Mouse (Mus musculus) forebrain, embryonic 14.5 days (tissue): ENCODE measurements around the gene Dhtkd1. TPM values are rescaled to one million over a fixed set of nuclear protein-coding genes. Genes with fewer than 3 reads are reported as not detected.
"Not testable (repeated sequence)": the region's sequence is repeated elsewhere in the genome, so short reads cannot be mapped to it uniquely, and the experiment has no call there.

Experiments used
- ATAC-seq: fragments of 200-750 bp; cut with Nextera tagmentation; 2 replicates; pipeline ENCODE4 v1.8.0; 2017; ENCODE audit warnings: mild to moderate bottlenecking, moderate library complexity
- DNase-seq: peaks from one replicate; pipeline ENCODE4 v3.0.0-alpha.2; 2015; ENCODE audit warnings: low spot score
- H3K27ac ChIP-seq: fragments of 300-500 bp; sonication (generic); 2 replicates; pipeline ENCODE4 v1.5.1; 2014; ENCODE audit warnings: low read depth, mild to moderate bottlenecking, control low read depth, low read length, moderate library complexity
- H3K27me3 ChIP-seq: fragments of 300-500 bp; sonication (generic); replicated peaks from 2 replicates; pipeline ENCODE4 v1.6.1; 2014; ENCODE audit warnings: low read length, control low read depth, mixed read lengths; ENCODE audit not compliant: control insufficient read depth, insufficient read depth
- H3K36me3 ChIP-seq: fragments of 300-500 bp; sonication (generic); 2 replicates; pipeline ENCODE4 v1.6.1; 2014; ENCODE audit warnings: low read length, control low read depth; ENCODE audit not compliant: control insufficient read depth, insufficient read depth
- H3K4me1 ChIP-seq: fragments of 300-500 bp; sonication (generic); 2 replicates; pipeline ENCODE4 v1.6.1; 2014; ENCODE audit warnings: antibody characterized with exemption, low read length, control low read depth; ENCODE audit not compliant: control insufficient read depth, insufficient read depth
- H3K4me2 ChIP-seq: fragments of 300-500 bp; sonication (generic); 2 replicates; pipeline ENCODE4 v1.6.1; 2014; ENCODE audit warnings: mild to moderate bottlenecking, control low read depth, low read length
- H3K4me3 ChIP-seq: fragments of 300-500 bp; sonication (generic); 2 replicates; pipeline ENCODE4 v1.5.1; 2014; ENCODE audit warnings: low read depth, low read length, control low read depth
- H3K9ac ChIP-seq: fragments of 300-500 bp; sonication (generic); 2 replicates; pipeline ENCODE4 v1.6.1; 2014; ENCODE audit warnings: mild to moderate bottlenecking, low read length, control low read depth, moderate library complexity
- H3K9me3 ChIP-seq: fragments of 300-500 bp; sonication (generic); replicated peaks from 2 replicates; pipeline ENCODE4 v1.6.1; 2016; ENCODE audit warnings: low read length, control low read depth, mixed read lengths; ENCODE audit not compliant: control insufficient read depth
- WGBS: fragments of 180-500 bp; shearing (Covaris S2); extraction: QIAGEN DNeasy Blood & Tissue Kit; methylation state at CpG from one replicate; pipeline ENCODE4 v1.1.7; 2014; 5-methylcytosine and 5-hydroxymethylcytosine counted together
- polyA plus RNA-seq: library from polyadenylated mRNA; unstranded; fragments of >200 nt; fragmentation: Nextera tagmentation; extraction: Ambion mirVana; gene quantifications from 2 replicates; pipeline ENCODE4 v1.2.1, GENCODE M21; 2014

Dhtkd1 gene
- polyA plus RNA-seq, 1 experiment from 2014 or later = 2.5 TPM

DNA sequence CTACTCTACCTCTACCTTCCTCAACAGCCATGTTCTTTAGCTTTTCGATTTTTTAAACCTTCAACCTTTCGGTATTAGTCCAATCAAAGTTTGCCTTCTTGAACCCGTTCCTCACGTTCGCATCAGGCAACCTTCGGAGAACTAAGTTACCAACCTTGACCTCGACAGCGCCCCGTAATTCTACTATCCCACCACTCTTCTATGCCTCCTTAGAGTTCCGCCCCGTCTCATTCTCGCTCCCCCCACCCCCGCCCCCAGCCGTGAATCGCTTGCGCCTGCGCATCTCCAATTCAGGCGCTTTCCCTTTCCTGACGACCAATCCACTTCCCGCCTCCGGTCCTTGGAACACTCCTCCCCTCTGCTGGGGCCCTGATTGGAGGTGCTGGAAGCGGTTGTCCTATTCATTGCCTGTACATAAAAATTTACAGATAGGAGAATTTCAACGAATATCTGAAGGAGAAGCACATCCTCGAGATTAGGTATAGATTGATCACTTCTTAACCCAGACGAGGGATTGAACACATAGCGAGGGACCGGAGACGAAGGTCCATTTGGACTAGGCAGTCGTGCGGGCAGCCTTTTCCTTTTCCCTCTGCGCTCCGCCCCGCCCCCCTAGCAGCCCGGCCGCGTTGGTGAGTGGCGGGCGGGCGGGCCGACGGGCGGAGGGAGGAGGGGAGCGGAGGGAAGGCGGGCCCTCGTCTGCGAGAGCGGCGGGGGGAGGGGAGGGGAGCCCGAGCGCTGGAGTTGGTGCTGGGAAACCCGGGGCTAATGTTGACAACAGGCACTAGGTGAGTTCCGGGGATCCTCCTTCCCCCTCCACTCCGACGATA is 8.4 kb upstream of the Dhtkd1 start, which contains the start of gene Upf2:
Gene Upf2, plus strand, starts transcription at position 704 of the 830 bp plus-strand sequence.
- H3K4me3 ChIP-seq = peak within 1 kb of the TSS; percentile 97
- peak within 1 kb of the TSS; percentile 79 for H3K27ac ChIP-seq
- peak; percentile 96 for ATAC-seq
- H3K27me3 ChIP-seq = no peaks in the 10 kb centered on the region
- H3K9ac ChIP-seq = peak within 1 kb of the TSS; percentile 93
- no peaks in the 10 kb centered on the region for H3K9me3 ChIP-seq
- peak within 1 kb of the TSS; percentile 81 for H3K4me2 ChIP-seq
- H3K36me3 ChIP-seq = no peaks in the 10 kb centered on the region
- WGBS = 2% methylated on average over 40 of the region's 54 CpGs
- peaks cover 7% of the 10 kb centered on the region; the same call in 1 of the 2 replicates for H3K4me1 ChIP-seq
- DNase-seq = peak; percentile 99

DNA sequence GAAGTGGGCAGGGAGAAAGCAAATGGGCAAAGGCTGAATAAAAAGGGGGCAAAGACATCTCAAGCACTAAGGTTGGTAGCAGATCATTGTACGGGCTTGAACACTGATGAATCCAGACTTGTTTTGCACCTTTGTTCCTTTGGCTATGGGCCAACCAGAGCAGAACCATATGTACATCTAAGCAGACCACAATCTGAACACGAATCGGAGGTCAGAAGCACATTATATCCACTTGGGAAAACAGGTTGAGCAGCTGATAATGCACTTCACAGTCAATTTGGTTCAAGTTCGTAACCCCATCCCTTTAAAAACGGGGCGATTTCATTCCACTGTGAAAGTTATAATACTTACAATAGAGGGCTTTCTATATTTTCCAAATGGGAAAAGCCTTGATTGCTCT is 7.7 kb upstream of the Dhtkd1 start:
- Histone ChIP-seq H3K4me1 (peaks cover 7% of the 10 kb centered on the region; the same call in 1 of the 2 replicates), H3K9me3 (no peaks in the 10 kb centered on the region), H3K4me3 (peak overlapping the region; percentile 97), H3K27ac (0 out of 2 replicates have a peak overlapping the region, but pooled peaks have one; percentile 46), H3K27me3 (no peaks in the 10 kb centered on the region), H3K9ac (peak overlapping the region; percentile 70), H3K36me3 (no peaks in the 10 kb centered on the region), H3K4me2 (peak overlapping the region; percentile 65)
- peak; percentile 45 for DNase-seq
- WGBS = 4% methylated on average over 6 of the region's 6 CpGs
- ATAC-seq = peak; percentile 1; the same call in 1 of the 2 replicates

GRCm38 (mm10) chr2:5949821-5950220 is 7.2 kb upstream of the Dhtkd1 start:
- DNase-seq, H3K27me3 ChIP-seq, H3K27ac ChIP-seq, H3K9me3 ChIP-seq, H3K36me3 ChIP-seq, H3K9ac ChIP-seq, H3K4me1 ChIP-seq, ATAC-seq: not testable (repeated sequence)
- H3K4me3 ChIP-seq = peak overlapping the region; percentile 97; the same call in 1 of the 2 replicates
- H3K4me2 ChIP-seq = peak overlapping the region; percentile 65
- WGBS = 87% methylated on average over 9 of the region's 9 CpGs

DNA sequence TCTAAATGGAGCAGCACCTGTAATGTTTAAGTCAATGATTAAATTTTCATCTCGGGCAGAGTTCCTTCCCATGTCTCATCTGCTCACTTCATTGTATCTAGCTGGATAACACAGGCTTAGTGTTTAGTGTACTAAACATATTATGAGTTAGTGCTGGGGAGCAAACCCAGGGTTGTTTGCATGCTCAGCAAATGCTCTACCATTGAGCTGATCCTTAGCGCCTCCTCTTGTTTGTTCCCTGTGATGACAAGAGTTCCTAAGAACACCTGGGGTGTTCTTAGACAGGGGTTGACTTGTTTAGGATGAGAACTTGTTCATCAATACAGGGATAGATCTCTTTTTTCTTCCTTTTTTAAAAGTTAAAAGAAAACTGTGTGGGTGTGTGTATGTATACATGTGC is 6.4 kb upstream of the Dhtkd1 start:
- Histone ChIP-seq H3K9ac (no peak overlapping the region), H3K27ac (no peak overlapping the region), H3K27me3 (no peaks in the 10 kb centered on the region), H3K9me3 (no peaks in the 10 kb centered on the region), H3K36me3 (no peaks in the 10 kb centered on the region), H3K4me1 (peaks cover 7% of the 10 kb centered on the region; the same call in 1 of the 2 replicates), H3K4me2 (no peak overlapping the region), H3K4me3 (no peak overlapping the region)
- no peak for ATAC-seq
- DNase-seq = no peak
- WGBS = 85% methylated on average over 2 of the region's 2 CpGs

GRCm38 (mm10) chr2:5946876-5947275 is 4.3 kb upstream of the Dhtkd1 start:
- H3K27me3 ChIP-seq = no peaks in the 10 kb centered on the region
- H3K4me1 ChIP-seq = no peaks in the 10 kb centered on the region
- H3K4me2 ChIP-seq = no peak overlapping the region
- H3K9ac ChIP-seq = no peak overlapping the region
- DNase-seq (no peak), ATAC-seq (no peak)
- no peak overlapping the region for H3K4me3 ChIP-seq
- no peaks in the 10 kb centered on the region for H3K36me3 ChIP-seq
- H3K9me3 ChIP-seq = no peaks in the 10 kb centered on the region
- 84% methylated on average over 3 of the region's 3 CpGs for WGBS
- no peak overlapping the region for H3K27ac ChIP-seq

DNA sequence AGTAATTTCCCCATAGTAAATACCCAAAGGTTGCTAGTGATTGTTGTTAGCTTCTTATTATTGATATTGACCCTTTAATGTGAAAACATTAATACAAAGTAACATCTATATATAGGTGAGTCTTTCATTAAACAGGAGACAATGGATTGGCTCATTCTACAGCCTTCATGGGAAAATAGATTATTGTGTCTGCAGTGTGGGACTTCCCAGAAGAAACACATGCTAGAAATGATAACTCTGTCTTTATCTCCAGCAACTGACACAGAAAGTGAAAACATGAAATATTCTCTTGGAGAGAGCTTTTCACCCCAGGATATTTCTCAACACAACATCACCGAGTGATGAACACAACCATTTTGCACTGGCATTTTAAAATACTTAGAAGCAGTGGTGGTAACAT is 3.0 kb upstream of the Dhtkd1 start:
- H3K4me3 ChIP-seq = no peak overlapping the region
- no peak overlapping the region for H3K27ac ChIP-seq
- H3K9me3 ChIP-seq = no peaks in the 10 kb centered on the region
- H3K4me1 ChIP-seq = no peaks in the 10 kb centered on the region
- 90% methylated on average over 1 of the region's 1 CpGs for WGBS
- no peak for ATAC-seq
- no peak for DNase-seq
- no peaks in the 10 kb centered on the region for H3K36me3 ChIP-seq
- no peak overlapping the region for H3K4me2 ChIP-seq
- no peaks in the 10 kb centered on the region for H3K27me3 ChIP-seq
- H3K9ac ChIP-seq = no peak overlapping the region

GRCm38 (mm10) chr2:5943071-5943470 is 479 bp upstream of the Dhtkd1 start:
- Histone ChIP-seq H3K27ac (no peak overlapping the region), H3K4me2 (peak overlapping the region; percentile 57), H3K4me1 (no peaks in the 10 kb centered on the region), H3K9me3 (no peaks in the 10 kb centered on the region), H3K36me3 (no peaks in the 10 kb centered on the region), H3K27me3 (no peaks in the 10 kb centered on the region), H3K4me3 (peak overlapping the region; percentile 37), H3K9ac (no peak overlapping the region)
- WGBS = 39% methylated on average over 4 of the region's 4 CpGs
- ATAC-seq = peak; percentile 30
- DNase-seq = no peak

GRCm38 (mm10) chr2:5941861-5942415 is 654 bp downstream of the Dhtkd1 start:
- Histone ChIP-seq H3K4me3 (peak overlapping the region; percentile 37), H3K4me1 (no peaks in the 10 kb centered on the region), H3K4me2 (peak overlapping the region; percentile 57), H3K36me3 (no peaks in the 10 kb centered on the region), H3K9me3 (no peaks in the 10 kb centered on the region), H3K27ac (no peak overlapping the region), H3K9ac (peak overlapping the region; percentile 65), H3K27me3 (no peaks in the 10 kb centered on the region)
- WGBS = 59% methylated on average over 11 of the region's 11 CpGs
- no peak for DNase-seq
- no peak for ATAC-seq

GRCm38 (mm10) chr2:5940936-5941335 is 1.7 kb downstream of the Dhtkd1 start:
- no peaks in the 10 kb centered on the region for H3K9me3 ChIP-seq
- DNase-seq (no peak), ATAC-seq (no peak)
- H3K27me3 ChIP-seq = no peaks in the 10 kb centered on the region
- no peak overlapping the region for H3K4me3 ChIP-seq
- no peak overlapping the region for H3K4me2 ChIP-seq
- no peaks in the 10 kb centered on the region for H3K4me1 ChIP-seq
- H3K27ac ChIP-seq = no peak overlapping the region
- no peaks in the 10 kb centered on the region for H3K36me3 ChIP-seq
- 95% methylated on average over 9 of the region's 9 CpGs for WGBS
- H3K9ac ChIP-seq = no peak overlapping the region
